Mouse (Mus musculus) cerebellum, adult 11-12 months (tissue): ENCODE measurements around the gene Snupn.

ENCODE experiments used
- DNase-seq: peaks from one replicate; pipeline ENCODE4 v3.0.0; 2022

The Snupn gene

DNA sequence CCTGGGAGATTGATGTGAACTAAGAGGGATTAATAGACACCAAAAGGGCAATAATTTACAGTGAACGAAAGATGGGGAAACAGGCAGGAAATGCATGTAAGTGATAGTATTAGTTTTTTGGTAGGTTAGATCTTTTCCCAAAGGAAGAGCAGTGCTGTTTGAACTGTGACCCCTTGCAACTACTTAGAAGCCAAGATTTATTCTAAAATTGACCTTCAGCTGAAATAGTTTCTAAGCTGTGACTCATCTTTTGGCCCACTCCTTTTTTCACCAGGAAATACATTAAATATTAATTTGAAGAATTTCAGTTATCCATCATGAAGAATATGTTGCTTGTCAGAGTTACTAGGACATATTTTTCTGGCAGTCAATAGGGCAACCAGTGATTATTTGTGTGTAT, 63.1 kb downstream of the Snupn start:
- DNase-seq = no peak

DNA sequence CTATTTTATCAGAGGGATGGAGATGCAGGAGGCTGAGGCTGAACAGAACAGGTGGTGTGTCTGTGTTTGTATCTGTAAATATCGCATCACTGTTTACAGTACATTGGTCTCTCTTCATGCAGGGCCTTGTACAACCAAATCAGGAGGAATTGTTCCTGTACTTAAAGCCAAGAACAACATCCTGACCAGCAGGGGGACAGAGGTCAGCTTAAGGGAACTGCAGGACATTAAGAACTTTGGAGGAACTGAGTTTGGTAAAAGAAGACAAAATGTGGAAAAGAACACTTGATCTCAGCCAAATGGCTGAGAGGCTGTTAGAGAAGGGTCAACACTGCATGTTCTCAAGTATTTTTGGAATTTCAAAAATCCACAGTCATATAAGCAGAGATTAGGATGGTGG, 64.1 kb downstream of the Snupn start:
- DNase-seq = no peak

DNA sequence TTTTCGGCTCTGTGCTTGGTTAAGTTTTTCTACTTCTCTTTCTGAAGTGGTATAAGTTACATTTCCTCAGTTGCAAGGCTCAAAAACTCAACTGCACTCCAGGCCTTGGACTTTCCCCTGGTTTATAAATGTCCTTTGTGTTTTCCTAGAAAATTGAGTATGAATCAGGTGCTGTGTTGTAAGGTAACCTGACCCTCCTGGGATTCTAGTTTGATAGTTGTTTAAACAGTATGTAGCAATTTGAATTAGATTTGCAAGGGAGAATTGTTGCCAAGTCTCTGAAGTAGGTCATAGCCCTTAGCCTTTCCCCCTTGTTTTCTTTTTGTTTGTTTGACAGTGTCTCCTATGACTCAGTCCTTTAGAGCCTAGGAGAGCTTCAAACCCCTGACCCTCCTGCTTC, 67.0 kb downstream of the Snupn start:
- DNase-seq = no peak

DNA sequence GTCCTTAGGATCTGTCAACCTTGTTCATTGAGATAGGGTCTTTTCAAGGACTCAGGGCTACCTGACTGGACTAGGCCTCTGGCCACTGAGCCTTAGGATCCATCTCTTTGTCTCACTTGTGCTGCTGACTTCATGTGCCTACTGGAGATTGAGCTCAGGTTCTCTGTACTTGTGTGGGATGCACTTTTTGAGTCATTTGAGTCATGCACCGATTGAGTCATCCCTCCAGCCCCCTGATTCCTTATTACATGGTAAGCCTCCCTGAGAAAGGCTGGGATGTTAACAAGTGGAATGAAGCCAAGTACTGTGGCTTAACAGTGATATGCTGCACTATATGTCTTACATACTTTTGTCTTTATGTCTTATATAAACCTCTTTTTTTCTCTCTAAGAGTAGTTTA, 81.1 kb downstream of the Snupn start:
- DNase-seq = no peak
